Mouse (Mus musculus) ovary, postnatal 10 days (tissue): ENCODE measurements around the gene Mkrn1.
A peak's percentile ranks its signal among the peaks of the same experiment; 100 is the strongest.
"Not testable (repeated sequence)": the region's sequence is repeated elsewhere in the genome, so short reads cannot be mapped to it uniquely, and the experiment has no call there.

Experiments
- DNase-seq: peaks from one replicate; pipeline ENCODE4 v3.0.0; 2022; ENCODE audit warnings: low spot score

Mkrn1 gene

GRCm38 (mm10) chr6:39430722-39431121 is 10.5 kb upstream of the Mkrn1 start:
- DNase-seq: no peak

GRCm38 (mm10) chr6:39429007-39429788 is 8.9 kb upstream of the Mkrn1 start:
- no peak for DNase-seq

- no peak for DNase-seq
Observed at GRCm38 (mm10) chr6:39427276-39428003, 7.2 kb upstream of the Mkrn1 start.

- DNase-seq: no peak
Observed at GRCm38 (mm10) chr6:39426725-39427124, 6.5 kb upstream of the Mkrn1 start.

- no peak for DNase-seq
Observed at GRCm38 (mm10) chr6:39425181-39425580, 4.9 kb upstream of the Mkrn1 start.

- DNase-seq: no peak
Observed at GRCm38 (mm10) chr6:39423686-39424085, 3.4 kb upstream of the Mkrn1 start.

- no peak for DNase-seq
Observed at GRCm38 (mm10) chr6:39423130-39423551, 2.9 kb upstream of the Mkrn1 start.

- DNase-seq: no peak
Observed at GRCm38 (mm10) chr6:39420867-39421266, 605 bp upstream of the Mkrn1 start.

- no peak for DNase-seq
Observed at GRCm38 (mm10) chr6:39419386-39419850, 844 bp downstream of the Mkrn1 start.

GRCm38 (mm10) chr6:39416654-39417053 is 3.6 kb downstream of the Mkrn1 start:
- DNase-seq: not testable (repeated sequence)

- peak; percentile 15 for DNase-seq
Observed at GRCm38 (mm10) chr6:39415762-39416161, 4.5 kb downstream of the Mkrn1 start.

- DNase-seq: no peak
Observed at GRCm38 (mm10) chr6:39414106-39414505, 6.2 kb downstream of the Mkrn1 start.

GRCm38 (mm10) chr6:39406480-39406879 is 13.8 kb downstream of the Mkrn1 start:
- DNase-seq: no peak

- no peak for DNase-seq
Observed at GRCm38 (mm10) chr6:39403136-39403535, 17.1 kb downstream of the Mkrn1 start.

- DNase-seq: no peak
Observed at GRCm38 (mm10) chr6:39400343-39400742, 19.9 kb downstream of the Mkrn1 start.

- no peak for DNase-seq
Observed at GRCm38 (mm10) chr6:39398342-39398741, 21.9 kb downstream of the Mkrn1 start.

GRCm38 (mm10) chr6:39397046-39397445 is 23.2 kb downstream of the Mkrn1 start:
- no peak for DNase-seq

- DNase-seq: no peak
Observed at GRCm38 (mm10) chr6:39395916-39396315, 24.3 kb downstream of the Mkrn1 start.

GRCm38 (mm10) chr6:39395471-39395870 is 24.8 kb downstream of the Mkrn1 start:
- DNase-seq: no peak

- no peak for DNase-seq
Observed at GRCm38 (mm10) chr6:39389988-39390387, 30.3 kb downstream of the Mkrn1 start.

- DNase-seq: peak; percentile 15
Observed at GRCm38 (mm10) chr6:39381125-39381880, 39.0 kb downstream of the Mkrn1 start, which contains the start of gene Rab19. Gene Rab19, plus strand, starts transcription at chr6:39381175.

GRCm38 (mm10) chr6:39380276-39380675 is 40.0 kb downstream of the Mkrn1 start:
- DNase-seq: no peak
